Comparison of ENCODE assay signal across 26 mouse cellular contexts in the genomic region with DNA sequence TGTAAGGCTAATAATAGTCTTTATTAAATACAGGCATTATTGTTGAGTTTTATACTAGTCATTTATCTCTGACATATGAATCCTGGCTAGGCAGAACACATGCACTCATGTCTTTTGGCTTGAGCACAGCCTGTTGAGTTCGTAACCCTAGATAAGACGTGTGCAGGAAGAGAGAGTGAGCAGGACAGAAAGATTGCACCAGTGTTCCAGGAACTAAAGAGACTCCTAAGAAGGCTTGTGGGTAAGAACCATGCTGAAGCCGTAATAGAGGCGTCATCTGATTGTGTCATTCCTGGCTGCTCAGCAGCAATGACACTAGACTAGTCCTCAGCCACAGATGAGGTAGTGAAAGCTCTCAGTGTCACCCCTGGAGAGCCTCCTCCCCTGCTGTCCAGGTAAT. TPM values are rescaled to one million over a fixed set of nuclear protein-coding genes. Genes with fewer than 3 reads are reported as not detected.
A peak's percentile ranks its signal among the peaks of the same experiment; 100 is the strongest.
DNase-seq lines count a peak whose midpoint lies in the region; ATAC-seq and TF ChIP-seq lines count a peak whose summit lies in the region.
"Had no signal": no experiment of that assay in that cellular context is flagged by ENCODE, and none has a peak within 500 bp of the region (broad histone marks: within the 10 kb centered on the region; RNA-seq: fewer than 3 reads in every experiment).

No protein-coding gene starts in this region.

- no peak overlapping the region for H3K9ac ChIP-seq in heart, adult 2 months (ENCODE audit: low read depth, low read length)
- no peak overlapping the region for H3K9ac ChIP-seq in lung, postnatal 0 days (replicated peaks; ENCODE audit: low read depth)
- no peak overlapping the region for H3K9ac ChIP-seq in liver, embryonic 13.5 days
- H3K9ac ChIP-seq: embryonic facial prominence, embryonic 13.5 days; hindbrain, embryonic 14.5 days; midbrain, embryonic 12.5 days; stomach, embryonic 15.5 days had no signal

- no peak for DNase-seq in heart, adult 2 months
- DNase-seq in heart, postnatal 14 days, result no peak
- DNase-seq in lung, postnatal 0 days (ENCODE audit: low spot score), result peak; percentile 46
- DNase-seq in lung, postnatal 25 days (ENCODE audit: low spot score), result no peak
- peak; percentile 6 for DNase-seq in liver, embryonic 13.5 days
- no peak for DNase-seq in thymus, postnatal 0 days (ENCODE audit: low spot score)
- no peak for DNase-seq in embryo, embryonic 9.5 days (ENCODE audit: extremely low spot score)
- DNase-seq: adrenal gland, adult 2 months; cerebellum, adult 9-11 months; gastrocnemius, postnatal 10 days; kidney, adult 9 months; kidney, postnatal 25 days; layer of hippocampus, adult 9-11 months; lung, postnatal 4 days; right cerebral cortex, postnatal 14 days; spleen, adult 18-20 months; thymus, adult 18-20 months had no signal

- no peak for TF ChIP-seq CTCF in heart, adult 2 months (IDR thresholded peaks at IDR 0.05)
- no peak for TF ChIP-seq CTCF in lung, postnatal 0 days (IDR thresholded peaks at IDR 0.05)

- 50% methylated on average over 4 of the region's 4 CpGs for WGBS in heart, adult 2 months
- 74% methylated on average over 4 of the region's 4 CpGs for WGBS in lung, postnatal 0 days
- WGBS in liver, embryonic 13.5 days (ENCODE audit: insufficient replicate concordance), result 19% methylated on average over 4 of the region's 4 CpGs

- no peak overlapping the region for H3K4me3 ChIP-seq in heart, adult 2 months
- H3K4me3 ChIP-seq in lung, postnatal 0 days (ENCODE audit: low read depth, low read length), result no peak overlapping the region
- H3K4me3 ChIP-seq in liver, embryonic 13.5 days (replicated peaks), result no peak overlapping the region
- H3K4me3 ChIP-seq: embryonic facial prominence, embryonic 13.5 days; limb, embryonic 10.5 days; midbrain, embryonic 12.5 days; myocyte; stomach, embryonic 15.5 days had no signal

- H3K27me3 ChIP-seq in heart, adult 2 months (ENCODE audit: control insufficient read depth, insufficient read depth, low read length), result no peaks in the 10 kb centered on the region
- H3K27me3 ChIP-seq in lung, postnatal 0 days (replicated peaks; ENCODE audit: insufficient read depth, low read length), result no peaks in the 10 kb centered on the region
- no peaks in the 10 kb centered on the region for H3K27me3 ChIP-seq in liver, embryonic 13.5 days
- H3K27me3 ChIP-seq: CH12.LX; embryonic facial prominence, embryonic 13.5 days; midbrain, embryonic 12.5 days; stomach, embryonic 15.5 days had no signal

- intact Hi-C loops in heart, adult 2 months (cut with DNase I), result no loop called here
- intact Hi-C loops in heart, postnatal 14 days (cut with DNase I), result no loop called here

- 0 out of 2 replicates have a peak, but pooled peaks have one; percentile 20 for TF ChIP-seq EP300 in heart, adult 2 months (IDR thresholded peaks at IDR 0.05; ENCODE audit: insufficient read depth, low read depth, low read length)
- TF ChIP-seq EP300 in lung, postnatal 0 days (IDR thresholded peaks at IDR 0.05), result no peak

- peak; percentile 43 for ATAC-seq in lung, postnatal 0 days
- ATAC-seq in liver, embryonic 13.5 days (ENCODE audit: low read depth), result peak; percentile 73
- peak; percentile 38; the same call in 1 of the 2 replicates for ATAC-seq in monocyte, adult 5-6 weeks (replicated peaks; ENCODE audit: insufficient number of reproducible peaks, low FRiP score, low TSS enrichment, poor library complexity, severe bottlenecking)
- ATAC-seq: forebrain, embryonic 14.5 days had no signal

- H3K4me1 ChIP-seq in heart, adult 2 months (ENCODE audit: control insufficient read depth, insufficient read depth, low read length), result peaks cover 3% of the 10 kb centered on the region; the same call in 1 of the 2 replicates
- no peaks in the 10 kb centered on the region for H3K4me1 ChIP-seq in lung, postnatal 0 days (ENCODE audit: insufficient read depth, low read depth, low read length)
- H3K4me1 ChIP-seq in liver, embryonic 13.5 days (replicated peaks), result peaks cover 9% of the 10 kb centered on the region
- H3K4me1 ChIP-seq: embryonic facial prominence, embryonic 13.5 days; limb, embryonic 10.5 days; midbrain, embryonic 12.5 days; stomach, embryonic 15.5 days had no signal

- no peaks in the 10 kb centered on the region for H3K79me2 ChIP-seq in heart, adult 2 months (replicated peaks; ENCODE audit: control insufficient read depth, insufficient read depth, low read length)

- no peak overlapping the region for H3K4me2 ChIP-seq in lung, postnatal 0 days (replicated peaks; ENCODE audit: low read depth, low read length)
- H3K4me2 ChIP-seq in liver, embryonic 13.5 days, result no peak overlapping the region
- H3K4me2 ChIP-seq: embryonic facial prominence, embryonic 13.5 days; hindbrain, embryonic 14.5 days; midbrain, embryonic 12.5 days; stomach, embryonic 15.5 days had no signal

- H3K36me3 ChIP-seq in heart, adult 2 months (ENCODE audit: control insufficient read depth, insufficient read depth, low read length), result peaks cover 2% of the 10 kb centered on the region; the same call in 1 of the 2 replicates
- H3K36me3 ChIP-seq in lung, postnatal 0 days (ENCODE audit: insufficient read depth, low read length), result peaks cover 22% of the 10 kb centered on the region
- H3K36me3 ChIP-seq in liver, embryonic 13.5 days, result peaks cover 37% of the 10 kb centered on the region

- no peaks in the 10 kb centered on the region for H3K9me3 ChIP-seq in lung, postnatal 0 days (ENCODE audit: low read length)
- no peaks in the 10 kb centered on the region for H3K9me3 ChIP-seq in liver, embryonic 13.5 days (replicated peaks)
- H3K9me3 ChIP-seq: embryonic facial prominence, embryonic 13.5 days; limb, embryonic 10.5 days; midbrain, embryonic 12.5 days; stomach, embryonic 15.5 days had no signal

- no peak for TF ChIP-seq POLR2A in heart, adult 2 months (IDR thresholded peaks at IDR 0.05; ENCODE audit: insufficient read depth, low read depth, low read length)

- no peak overlapping the region; the same call in 1 of the 2 replicates for H3K27ac ChIP-seq in heart, adult 2 months
- H3K27ac ChIP-seq in lung, postnatal 0 days (ENCODE audit: low read length), result no peak overlapping the region
- H3K27ac ChIP-seq in liver, embryonic 13.5 days, result no peak overlapping the region
- H3K27ac ChIP-seq: embryonic facial prominence, embryonic 13.5 days; hindbrain, embryonic 14.5 days; limb, embryonic 10.5 days; midbrain, embryonic 12.5 days; stomach, embryonic 15.5 days had no signal

RNA-seq across cellular contexts. Expression of a gene that starts 43.7 kb away (rescaled TPM):
- total RNA-seq in heart, adult 2 months (2021), result 1 to 10 TPM; 7.1 to 7.2 TPM
- 14.3 and 18.1 TPM in 2 replicates for polyA plus RNA-seq in heart, adult 2 months (2012; rRNA removed)
- 10 to 100 TPM; 13.2 to 15.2 TPM for total RNA-seq in heart, postnatal 14 days (2021)
- 4.3 and 5.4 TPM in 2 replicates for polyA plus RNA-seq in lung, postnatal 0 days (2015; fragmentation: Nextera tagmentation; extraction: Ambion mirVana)
- polyA plus RNA-seq in liver, embryonic 13.5 days (2015; fragmentation: Nextera tagmentation; extraction: Ambion mirVana), result 1.5 and 1.7 TPM in 2 replicates
- 19.5 to 51.1 TPM (median 31.6 TPM) in 3 replicates for total RNA-seq in monocyte, adult 5-6 weeks (2017)
- polyA plus RNA-seq in thymus, postnatal 0 days (2015; fragmentation: Nextera tagmentation; extraction: Ambion mirVana), result 6.9 and 7.3 TPM in 2 replicates

Comparison
In these comparisons a context has a peak if more than half of its experiments do, and no peak if none do; other contexts are left out.
1. DNase-seq: peak in lung, postnatal 0 days (single experiment) and liver, embryonic 13.5 days (single experiment); none in heart, adult 2 months (0 of 2), heart, postnatal 14 days (0 of 2), lung, postnatal 25 days (single experiment), thymus, postnatal 0 days (single experiment) and embryo, embryonic 9.5 days (single experiment).
2. Peak in every context shown above with its lines, with median percentiles within 50 percentile points of each other: ATAC-seq.